Mouse (Mus musculus) cerebellum, postnatal 36 days (tissue): Measurements from ENCODE around the gene Serpina3m.
"Not testable (repeated sequence)": the region's sequence is repeated elsewhere in the genome, so short reads cannot be mapped to it uniquely, and the experiment has no call there.

Experiments used
- DNase-seq, 2 experiments: peaks; one replicate each; pipeline ENCODE4 v3.0.0; 2021 to 2022; ENCODE audit warnings: mixed read lengths in 2 of 2

The Serpina3m gene

GRCm38 (mm10) chr12:104338226-104338625, at the start of gene Serpina3m, which contains the start of gene Serpina3k:
TSS of gene Serpina3m (plus strand) at chr12:104338486.
TSS of gene Serpina3k (plus strand) at chr12:104338486.
- DNase-seq = not testable (repeated sequence)

- DNase-seq = no peak
These were observed 48.4 kb upstream of the Serpina3m start for GRCm38 (mm10) chr12:104289872-104290271.

- DNase-seq = no peak
These were observed 44.3 kb upstream of the Serpina3m start for GRCm38 (mm10) chr12:104293963-104294362.

GRCm38 (mm10) chr12:104298049-104298448, 40.2 kb upstream of the Serpina3m start:
- no peak for DNase-seq

- DNase-seq = no peak
These were observed 32.3 kb upstream of the Serpina3m start for GRCm38 (mm10) chr12:104305991-104306390.

GRCm38 (mm10) chr12:104314253-104314652, 24.0 kb upstream of the Serpina3m start, which contains the start of gene Serpina3j:
TSS of gene Serpina3j (plus strand) at chr12:104314553.
- no peak for DNase-seq

GRCm38 (mm10) chr12:104322454-104322853, 15.8 kb upstream of the Serpina3m start:
- no peak for DNase-seq

- DNase-seq = no peak
These were observed 6.6 kb upstream of the Serpina3m start for GRCm38 (mm10) chr12:104331701-104332100.

GRCm38 (mm10) chr12:104336873-104337272, 1.4 kb upstream of the Serpina3m start:
- DNase-seq = not testable (repeated sequence)

GRCm38 (mm10) chr12:104338705-104339104, 419 bp downstream of the Serpina3m start:
- DNase-seq = no peak

- not testable (repeated sequence) for DNase-seq
These were observed 4.2 kb downstream of the Serpina3m start for GRCm38 (mm10) chr12:104342489-104342888.

- DNase-seq = no peak
These were observed 6.9 kb downstream of the Serpina3m start for GRCm38 (mm10) chr12:104345181-104345580.

- DNase-seq = no peak
These were observed 7.4 kb downstream of the Serpina3m start for GRCm38 (mm10) chr12:104345707-104346106.

GRCm38 (mm10) chr12:104347091-104347490, 8.8 kb downstream of the Serpina3m start:
- DNase-seq = no peak

- peak; percentile 15 to 31 for DNase-seq
These were observed 13.5 kb downstream of the Serpina3m start for GRCm38 (mm10) chr12:104351812-104352211.

- DNase-seq = no peak
These were observed 17.7 kb downstream of the Serpina3m start for GRCm38 (mm10) chr12:104356006-104356405.

- no peak for DNase-seq
These were observed 31.7 kb downstream of the Serpina3m start for GRCm38 (mm10) chr12:104369986-104370385.

GRCm38 (mm10) chr12:104377179-104377578, 38.9 kb downstream of the Serpina3m start:
- DNase-seq = not testable (repeated sequence)

GRCm38 (mm10) chr12:104378351-104378750, 40.1 kb downstream of the Serpina3m start:
- not testable (repeated sequence) for DNase-seq

GRCm38 (mm10) chr12:104378815-104379214, 40.5 kb downstream of the Serpina3m start:
- not testable (repeated sequence) for DNase-seq

- DNase-seq = no peak
These were observed 41.6 kb downstream of the Serpina3m start for GRCm38 (mm10) chr12:104379856-104380255.

- not testable (repeated sequence) for DNase-seq
These were observed 42.9 kb downstream of the Serpina3m start for GRCm38 (mm10) chr12:104381071-104381604.

GRCm38 (mm10) chr12:104385987-104386386, 47.7 kb downstream of the Serpina3m start:
- DNase-seq = not testable (repeated sequence)

GRCm38 (mm10) chr12:104386878-104387277, 48.6 kb downstream of the Serpina3m start:
- DNase-seq = not testable (repeated sequence)

- no peak for DNase-seq
These were observed 50.2 kb downstream of the Serpina3m start for GRCm38 (mm10) chr12:104388477-104388876.
